Mouse (Mus musculus) MEL (cell line): ENCODE measurements around the gene Medag. TPM values are rescaled to one million over a fixed set of nuclear protein-coding genes. Genes with fewer than 3 reads are reported as not detected.

Experiments
- DNase-seq: peaks from one replicate; pipeline ENCODE4 v3.0.0; 2011; ENCODE audit warnings: low read depth, low spot score
- H3K27ac ChIP-seq: 2 replicates; pipeline ENCODE4 v1.5.1; 2012; ENCODE audit warnings: low read depth, mild to moderate bottlenecking, control low read depth, low read length, moderate library complexity; ENCODE audit not compliant: control insufficient read depth
- H3K27me3 ChIP-seq, 2 experiments: fragments of 150-350 bp in 1 of 2; sonication (generic) in 1 of 2; 2 replicates each; pipeline ENCODE4 v1.6.1; 2012; ENCODE audit warnings: low read length in 2 of 2, mild to moderate bottlenecking in 2 of 2, improper control_type of control experiment in 1 of 2, moderate library complexity in 1 of 2; ENCODE audit not compliant: insufficient read depth in 2 of 2, control insufficient read depth in 1 of 2
- H3K36me3 ChIP-seq, 2 experiments: 2 replicates each; pipeline ENCODE4 v1.6.1; 2012 to 2014; ENCODE audit warnings: low read length in 2 of 2, improper control_type of control experiment in 1 of 2, inconsistent platforms in 1 of 2, mild to moderate bottlenecking in 1 of 2; ENCODE audit not compliant: insufficient read depth in 2 of 2, control insufficient read depth in 1 of 2
- H3K4me1 ChIP-seq, 2 experiments: fragments of 150-350 bp in 1 of 2; sonication (generic) in 1 of 2; 2 replicates each; pipeline ENCODE4 v1.6.1; 2012; ENCODE audit warnings: low read length in 2 of 2, improper control_type of control experiment in 1 of 2, mild to moderate bottlenecking in 1 of 2; ENCODE audit not compliant: insufficient read depth in 2 of 2, control insufficient read depth in 1 of 2
- H3K4me3 ChIP-seq, 2 experiments: fragments of 150-350 bp in 1 of 2; sonication (generic) in 1 of 2; 2 replicates each; pipeline ENCODE4 v1.5.1; 2012; ENCODE audit warnings: low read depth in 2 of 2, low read length in 2 of 2, mild to moderate bottlenecking in 2 of 2, moderate library complexity in 2 of 2, control low read depth in 1 of 2, improper control_type of control experiment in 1 of 2; ENCODE audit not compliant: control insufficient read depth in 1 of 2, insufficient read depth in 1 of 2
- H3K79me2 ChIP-seq: 2 replicates; pipeline ENCODE4 v1.6.1; 2012; ENCODE audit warnings: mild to moderate bottlenecking, low read length, moderate library complexity; ENCODE audit not compliant: control insufficient read depth, poor library complexity, insufficient read depth
- H3K9ac ChIP-seq: 2 replicates; pipeline ENCODE4 v1.6.1; 2012; ENCODE audit warnings: low read depth, mild to moderate bottlenecking, control low read depth, low read length, moderate library complexity; ENCODE audit not compliant: control insufficient read depth, poor library complexity, severe bottlenecking
- H3K9me3 ChIP-seq: fragments of 150-350 bp; sonication (generic); replicated peaks from 2 replicates; pipeline ENCODE4 v1.6.1; 2012; ENCODE audit warnings: mild to moderate bottlenecking, low read length, improper control_type of control experiment, moderate library complexity; ENCODE audit not compliant: insufficient read depth
- BHLHE40 ChIP-seq: IDR thresholded peaks from 2 replicates; pipeline ENCODE4 v1.6.1; 2012; ENCODE audit warnings: low read depth, mild to moderate bottlenecking, inconsistent platforms, low read length, improper control_type of control experiment, borderline replicate concordance
- CTCF ChIP-seq, 3 experiments: IDR thresholded peaks in 2 of 3; conservative IDR thresholded peaks in 1 of 3; 2 replicates each; pipeline ENCODE4 v1.5.1; 2011 to 2012; ENCODE audit warnings: low read length in 3 of 3, low read depth in 2 of 3, mild to moderate bottlenecking in 2 of 3, improper control_type of control experiment in 1 of 3, inconsistent platforms in 1 of 3, mixed read lengths in 1 of 3, moderate library complexity in 1 of 3; ENCODE audit not compliant: control insufficient read depth in 1 of 3, insufficient read depth in 1 of 3, poor library complexity in 1 of 3, severe bottlenecking in 1 of 3
- HCFC1 ChIP-seq: IDR thresholded peaks from 2 replicates; pipeline ENCODE4 v1.6.1; 2012; ENCODE audit warnings: low read depth, mild to moderate bottlenecking, inconsistent platforms, low read length, improper control_type of control experiment, moderate library complexity
- MAFK ChIP-seq: IDR thresholded peaks from 2 replicates; pipeline ENCODE4 v1.6.1; 2011; ENCODE audit warnings: low read depth, mild to moderate bottlenecking, low read length, improper control_type of control experiment, borderline replicate concordance
- MAX ChIP-seq: IDR thresholded peaks from 2 replicates; pipeline ENCODE4 v1.6.1; 2011; ENCODE audit warnings: low read length, improper control_type of control experiment
- MAZ ChIP-seq: IDR thresholded peaks from 2 replicates; pipeline ENCODE4 v1.6.1; 2012; ENCODE audit warnings: low read depth, mild to moderate bottlenecking, inconsistent platforms, low read length, improper control_type of control experiment
- MEF2A ChIP-seq: IDR thresholded peaks from 2 replicates; pipeline ENCODE4 v1.6.1; 2014; ENCODE audit warnings: low read depth, mild to moderate bottlenecking, inconsistent platforms, low read length, improper control_type of control experiment; ENCODE audit not compliant: poor library complexity, insufficient replicate concordance, severe bottlenecking; ENCODE audit errors: extremely low read depth
- MXI1 ChIP-seq: IDR thresholded peaks from 2 replicates; pipeline ENCODE4 v1.6.1; 2011; ENCODE audit warnings: mild to moderate bottlenecking, low read depth, low read length, improper control_type of control experiment
- MYB ChIP-seq: IDR thresholded peaks from 2 replicates; pipeline ENCODE4 v1.6.1; 2011; ENCODE audit warnings: mild to moderate bottlenecking, low read depth, low read length, improper control_type of control experiment
- MYC ChIP-seq: IDR thresholded peaks from 2 replicates; pipeline ENCODE4 v1.6.1; 2011; ENCODE audit warnings: low read depth, mild to moderate bottlenecking, low read length, improper control_type of control experiment, moderate library complexity
- NRF1 ChIP-seq: IDR thresholded peaks from 2 replicates; pipeline ENCODE4 v1.6.1; 2014; ENCODE audit warnings: low read depth, mild to moderate bottlenecking, inconsistent platforms, low read length, improper control_type of control experiment, moderate library complexity; ENCODE audit not compliant: poor library complexity, insufficient read depth, severe bottlenecking
- POLR2A ChIP-seq, 2 experiments: IDR thresholded peaks; 2 replicates each; pipeline ENCODE4 v1.6.1; 2011 to 2012; ENCODE audit warnings: low read length in 2 of 2, mild to moderate bottlenecking in 2 of 2, control low read depth in 1 of 2, improper control_type of control experiment in 1 of 2, low read depth in 1 of 2, moderate library complexity in 1 of 2; ENCODE audit not compliant: control insufficient read depth in 1 of 2, insufficient read depth in 1 of 2, poor library complexity in 1 of 2
- RCOR1 ChIP-seq: IDR thresholded peaks from 2 replicates; pipeline ENCODE4 v1.6.1; 2012; ENCODE audit warnings: low read depth, mild to moderate bottlenecking, inconsistent platforms, low read length, improper control_type of control experiment
- SIN3A ChIP-seq: IDR thresholded peaks from 2 replicates; pipeline ENCODE4 v1.6.1; 2012; ENCODE audit warnings: low read length, improper control_type of control experiment, inconsistent platforms
- SMC3 ChIP-seq: IDR thresholded peaks from 2 replicates; pipeline ENCODE4 v1.6.1; 2011; ENCODE audit warnings: low read depth, low read length, improper control_type of control experiment
- TAL1 ChIP-seq: IDR thresholded peaks from 2 replicates; pipeline ENCODE4 v1.6.1; 2012; ENCODE audit warnings: mild to moderate bottlenecking, inconsistent platforms, low read length, moderate library complexity, mixed read lengths
- TBP ChIP-seq: IDR thresholded peaks from 2 replicates; pipeline ENCODE4 v1.8.0; 2011; ENCODE audit warnings: low read depth, low read length, improper control_type of control experiment
- UBTF ChIP-seq: IDR thresholded peaks from 2 replicates; pipeline ENCODE4 v1.6.1; 2012; ENCODE audit warnings: low read depth, mild to moderate bottlenecking, inconsistent platforms, low read length, improper control_type of control experiment, moderate library complexity, borderline replicate concordance; ENCODE audit not compliant: insufficient read depth
- polyA plus RNA-seq, 2 experiments: library from polyadenylated mRNA; stranded (reverse) in 1 of 2; unstranded in 1 of 2; fragments of >175 nt in 1 of 2; fragments of >200 nt in 1 of 2; gene quantifications; 2 replicates each; pipeline versions ENCODE4 v1.2.1 to v1.2.4; 2012; ENCODE audit warnings: low replicate concordance in 2 of 2, low read depth in 1 of 2; ENCODE audit not compliant: insufficient read length in 2 of 2, insufficient read depth in 1 of 2, missing spikeins in 1 of 2
- total RNA-seq: library from RNA; depleted of rRNA; stranded (reverse); fragments of 300-350 nt; gene quantifications from 2 replicates; pipeline ENCODE4 v1.2.3, GENCODE M21; 2012

The Medag gene
- total and polyA plus RNA-seq, 3 experiments: not detected

- no peaks in the 10 kb centered on the region for H3K79me2 ChIP-seq
- DNase-seq: no peak
- H3K36me3 ChIP-seq: no peaks in the 10 kb centered on the region
- H3K4me1 ChIP-seq: no peaks in the 10 kb centered on the region
- no peak overlapping the region for H3K27ac ChIP-seq
- no peak overlapping the region for H3K9ac ChIP-seq
- TF ChIP-seq CTCF (IDR thresholded peaks at IDR 0.05 in 2 of 3, conservative IDR thresholded peaks at IDR 0.05 in 1 of 3; ENCODE audit: control insufficient read depth in 1 of 3, insufficient read depth in 1 of 3, low read depth in 2 of 3, low read length in 3 of 3, poor library complexity in 1 of 3, severe bottlenecking in 1 of 3) (no peak), UBTF (no peak), SMC3 (no peak), NRF1 (no peak), RCOR1 (no peak), TAL1 (no peak), MEF2A (no peak), MAZ (no peak), POLR2A (IDR thresholded peaks at IDR 0.05; ENCODE audit: control insufficient read depth in 1 of 2, insufficient read depth in 1 of 2, low read depth in 1 of 2, low read length in 2 of 2, poor library complexity in 1 of 2) (no peak), MAFK (no peak), HCFC1 (no peak), MAX (no peak), SIN3A (no peak)
- no peaks in the 10 kb centered on the region for H3K27me3 ChIP-seq
- H3K9me3 ChIP-seq: no peaks in the 10 kb centered on the region
- H3K4me3 ChIP-seq: no peak overlapping the region
These were observed 50.5 kb downstream of the Medag start for GRCm38 (mm10) chr5:149462071-149462470.

GRCm38 (mm10) chr5:149465305-149465704 is 53.8 kb downstream of the Medag start:
- Histone ChIP-seq H3K9me3 (no peaks in the 10 kb centered on the region), H3K36me3 (no peaks in the 10 kb centered on the region)

More at GRCm38 (mm10) chr5:149465305-149465704, 53.8 kb downstream of the Medag start:
- no peaks in the 10 kb centered on the region for H3K79me2 ChIP-seq
- no peaks in the 10 kb centered on the region for H3K4me1 ChIP-seq
- H3K27me3 ChIP-seq: peaks cover 0 to 2% of the 10 kb centered on the region in 2 experiments; a peak in 3 of 4 replicates
- H3K4me3 ChIP-seq: no peak overlapping the region
- no peak for DNase-seq
- TF ChIP-seq MYB: no peak
- TF ChIP-seq UBTF: no peak
- TF ChIP-seq NRF1: no peak
- TF ChIP-seq MEF2A: no peak
- no peak for TF ChIP-seq MYC
- TF ChIP-seq MAX: no peak
- TF ChIP-seq MXI1: no peak
- TF ChIP-seq POLR2A (IDR thresholded peaks at IDR 0.05; ENCODE audit: control insufficient read depth in 1 of 2, insufficient read depth in 1 of 2, low read depth in 1 of 2, low read length in 2 of 2, poor library complexity in 1 of 2): no peak
- no peak for TF ChIP-seq BHLHE40
- TF ChIP-seq TBP: no peak
- no peak overlapping the region for H3K27ac ChIP-seq
- no peak overlapping the region for H3K9ac ChIP-seq
